Mouse (Mus musculus) cortical plate, adult 2 months (tissue): ENCODE measurements around the gene Rassf9.

Experiments used
- CTCF ChIP-seq: fragments of 200-500 bp; IDR thresholded peaks from 2 replicates; pipeline ENCODE4 v1.5.1; 2011; ENCODE audit warnings: mild to moderate bottlenecking, control low read depth, low read length; ENCODE audit not compliant: insufficient read depth; ENCODE audit errors: extremely low read depth
- POLR2A ChIP-seq: fragments of 200-500 bp; IDR thresholded peaks from 2 replicates; pipeline ENCODE4 v1.6.1; 2011; ENCODE audit warnings: mild to moderate bottlenecking, low read length, control low read depth; ENCODE audit not compliant: insufficient read depth; ENCODE audit errors: extremely low read depth

DNA sequence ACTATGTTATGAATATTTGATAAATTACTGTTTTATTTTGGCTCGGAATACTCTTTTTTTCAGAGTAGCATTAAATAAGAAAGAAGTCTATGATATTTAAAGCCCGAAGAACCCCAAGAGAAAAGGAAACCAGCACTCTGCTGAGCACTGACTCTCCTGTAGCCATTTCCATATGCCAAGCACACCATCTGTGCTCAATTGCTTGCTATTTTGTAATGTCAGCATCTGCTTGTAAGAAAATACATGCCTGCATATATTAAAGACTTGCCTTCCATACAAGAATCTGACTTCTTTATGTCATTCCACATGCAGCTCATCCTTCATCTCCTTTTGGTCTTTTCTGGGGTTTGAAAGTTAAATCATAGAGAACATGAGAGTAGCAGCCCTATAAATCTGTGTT is 82.3 kb downstream of the Rassf9 start:
- no peak for TF ChIP-seq POLR2A
- no peak for TF ChIP-seq CTCF
